ENCODE assay signal across 12 mouse cellular contexts in the genomic region with DNA sequence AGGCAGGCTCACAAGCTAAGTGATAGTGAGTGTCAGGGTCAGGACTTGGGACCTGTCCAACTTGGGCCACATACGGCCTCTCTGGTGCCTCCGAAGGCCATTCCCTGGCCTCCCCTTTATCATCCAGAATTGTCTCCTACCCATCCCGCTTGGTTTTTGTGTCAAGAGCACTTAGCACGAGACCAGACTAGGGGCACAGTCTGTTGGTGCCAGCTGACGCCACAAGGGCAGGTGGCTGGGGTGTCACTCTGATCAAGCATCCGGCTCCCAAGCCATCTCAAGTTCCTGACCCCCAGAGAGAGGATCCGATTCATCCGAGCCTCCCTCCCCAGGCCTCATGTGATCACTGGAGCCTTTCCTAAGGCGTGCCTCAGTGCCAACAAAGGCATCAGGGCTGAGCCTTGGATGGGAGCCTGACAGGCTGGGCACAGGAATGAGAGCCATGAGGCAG. TPM values are rescaled to one million over a fixed set of nuclear protein-coding genes. Genes with fewer than 3 reads are reported as not detected.
A peak's percentile ranks its signal among the peaks of the same experiment; 100 is the strongest.
DNase-seq lines count a peak whose midpoint lies in the region; ATAC-seq lines count a peak whose summit lies in the region.
"Had no signal": no experiment of that assay in that cellular context is flagged by ENCODE, and none has a peak within 500 bp of the region (broad histone marks: within the 10 kb centered on the region; RNA-seq: fewer than 3 reads in every experiment).

No protein-coding gene starts in this region.

- H3K4me3 ChIP-seq in kidney, embryonic 14.5 days (ENCODE audit: low read length) = no peak overlapping the region
- no peak overlapping the region for H3K4me3 ChIP-seq in hindbrain, embryonic 15.5 days
- H3K4me3 ChIP-seq: heart, embryonic 15.5 days; limb, embryonic 12.5 days; lung, embryonic 15.5 days had no signal

- H3K4me1 ChIP-seq in kidney, embryonic 14.5 days (ENCODE audit: control insufficient read depth, insufficient read depth, low read length) = peaks cover 20% of the 10 kb centered on the region
- H3K4me1 ChIP-seq in hindbrain, embryonic 15.5 days (replicated peaks) = peaks cover 74% of the 10 kb centered on the region

- peak; percentile 19; the same call in 1 of the 2 replicates for ATAC-seq in kidney, embryonic 14.5 days (ENCODE audit: low FRiP score, low TSS enrichment)
- no peak for ATAC-seq in hindbrain, embryonic 15.5 days (ENCODE audit: low FRiP score, low read depth)

- H3K9ac ChIP-seq in kidney, embryonic 14.5 days (ENCODE audit: low read depth, low read length) = no peak overlapping the region
- H3K9ac ChIP-seq in hindbrain, embryonic 15.5 days = no peak overlapping the region
- H3K9ac ChIP-seq: heart, embryonic 15.5 days; limb, embryonic 12.5 days; lung, embryonic 15.5 days had no signal

- peaks cover 3% of the 10 kb centered on the region; the same call in 1 of the 2 replicates for H3K36me3 ChIP-seq in kidney, embryonic 14.5 days (ENCODE audit: control insufficient read depth, insufficient read depth, low read length)
- no peaks in the 10 kb centered on the region for H3K36me3 ChIP-seq in hindbrain, embryonic 15.5 days
- H3K36me3 ChIP-seq: lung, embryonic 15.5 days had no signal

- no peak overlapping the region for H3K4me2 ChIP-seq in kidney, embryonic 14.5 days (replicated peaks; ENCODE audit: low read depth, low read length)
- peak overlapping the region; percentile 40; the same call in 1 of the 2 replicates for H3K4me2 ChIP-seq in hindbrain, embryonic 15.5 days
- H3K4me2 ChIP-seq: heart, embryonic 15.5 days; limb, embryonic 12.5 days; lung, embryonic 15.5 days had no signal

- H3K27me3 ChIP-seq in kidney, embryonic 14.5 days (ENCODE audit: control insufficient read depth, insufficient read depth, low read length) = no peaks in the 10 kb centered on the region
- no peaks in the 10 kb centered on the region for H3K27me3 ChIP-seq in hindbrain, embryonic 15.5 days
- H3K27me3 ChIP-seq: limb, embryonic 12.5 days had no signal

- 44% methylated on average over 9 of the region's 9 CpGs for WGBS in kidney, embryonic 14.5 days
- 19% methylated on average over 9 of the region's 9 CpGs for WGBS in hindbrain, embryonic 15.5 days

- DNase-seq in kidney, postnatal 10 days = no peak
- DNase-seq in adrenal gland, postnatal 36 days = peak; percentile 52 to 72
- DNase-seq in cerebellum, adult 9-10 months = peak; percentile 98
- no peak for DNase-seq in layer of hippocampus, adult 9-10 months (ENCODE audit: low spot score)
- DNase-seq in right cerebral cortex, postnatal 36 days (ENCODE audit: low spot score in 2 of 2) = no peak
- DNase-seq in right cerebral cortex, adult 2 months (ENCODE audit: low spot score in 2 of 2) = no peak
- DNase-seq: thymus, postnatal 14 days had no signal

- no peaks in the 10 kb centered on the region for H3K9me3 ChIP-seq in kidney, embryonic 14.5 days (ENCODE audit: control insufficient read depth, low read length)
- H3K9me3 ChIP-seq in hindbrain, embryonic 15.5 days = no peaks in the 10 kb centered on the region
- H3K9me3 ChIP-seq: heart, embryonic 15.5 days; limb, embryonic 12.5 days; lung, embryonic 15.5 days had no signal

- H3K27ac ChIP-seq in kidney, embryonic 14.5 days (ENCODE audit: low read depth, low read length) = no peak overlapping the region
- H3K27ac ChIP-seq in hindbrain, embryonic 15.5 days (replicated peaks) = peak overlapping the region; percentile 28
- H3K27ac ChIP-seq: heart, embryonic 15.5 days; limb, embryonic 12.5 days; lung, embryonic 15.5 days had no signal

RNA-seq across cellular contexts. Expression of a gene that starts 4.3 kb away (rescaled TPM):
- 7.3 and 11.0 TPM in 2 replicates for polyA plus RNA-seq in kidney, embryonic 14.5 days (2014; fragmentation: Nextera tagmentation; extraction: Ambion mirVana)
- total RNA-seq in adrenal gland, postnatal 36 days (2021) = 10 to 100 TPM in 1 of 2 experiments, 1 to 10 TPM in 1; 8.1 to 12.0 TPM
- polyA plus RNA-seq in hindbrain, embryonic 15.5 days (2015; fragmentation: Nextera tagmentation; extraction: Ambion mirVana) = 24.6 and 28.4 TPM in 2 replicates

Comparison
In these comparisons a context has a peak if more than half of its experiments do, and no peak if none do; other contexts are left out.
1. DNase-seq: peak in adrenal gland, postnatal 36 days (2 of 2) and cerebellum, adult 9-10 months (single experiment); none in kidney, postnatal 10 days (single experiment), layer of hippocampus, adult 9-10 months (single experiment), right cerebral cortex, postnatal 36 days (0 of 2) and right cerebral cortex, adult 2 months (0 of 2).